Mouse (Mus musculus) layer of hippocampus, adult 18-20 months (tissue): ENCODE data around the gene 3110082I17Rik. TPM values are rescaled to one million over a fixed set of nuclear protein-coding genes. Genes with fewer than 3 reads are reported as not detected.
"Not testable (repeated sequence)": the region's sequence is repeated elsewhere in the genome, so short reads cannot be mapped to it uniquely, and the experiment has no call there.

ENCODE experiments used
- DNase-seq, 2 experiments: peaks; one replicate each; pipeline ENCODE4 v3.0.0; 2022; ENCODE audit warnings: low spot score in 2 of 2
- total RNA-seq, 2 experiments: library from RNA; stranded (reverse); gene quantifications; 2 replicates each; pipeline ENCODE4 v1.2.3; 2021

Gene 3110082I17Rik
- total RNA-seq, 2 experiments from 2014 or later = 14.6 to 15.7 TPM

DNA sequence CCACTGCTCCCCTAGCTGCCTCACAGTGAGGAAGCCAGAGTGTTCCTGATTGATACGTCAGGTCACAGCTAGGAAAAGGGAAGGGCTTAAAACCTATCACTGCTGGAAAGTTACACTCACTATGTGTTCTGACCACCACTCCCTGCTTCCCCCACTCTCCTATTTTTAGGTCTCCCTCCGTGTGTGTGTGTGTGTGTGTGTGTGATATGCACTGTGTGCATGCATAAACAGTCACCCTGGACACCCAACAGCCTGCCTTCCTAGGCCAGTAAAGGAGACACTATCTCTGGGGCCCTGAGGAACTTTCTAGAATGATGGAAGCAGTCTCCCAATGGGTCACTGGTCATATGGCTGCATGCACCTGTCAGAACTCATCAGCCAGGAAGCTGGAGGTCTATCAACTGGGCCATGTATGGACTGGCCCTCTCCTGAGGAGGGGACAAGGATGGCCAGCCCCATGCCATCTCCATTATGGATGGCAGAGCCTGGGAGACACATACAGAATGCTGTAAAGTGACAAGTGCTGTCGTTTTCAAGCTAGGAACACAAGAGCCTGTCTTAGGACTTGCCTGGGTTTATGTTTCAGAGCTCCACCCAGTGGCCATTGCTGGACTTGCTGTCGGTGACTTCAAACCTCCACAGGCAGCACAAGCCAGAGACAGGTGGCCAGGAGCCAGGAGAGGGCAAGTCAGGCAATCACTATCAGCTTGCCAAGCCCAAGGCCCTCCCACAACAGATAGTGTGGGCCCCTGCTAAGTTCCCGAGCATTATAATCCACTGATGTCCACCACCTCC lies 62.2 kb downstream of the 3110082I17Rik start:
- peak; percentile 85 to 96 for DNase-seq

DNA sequence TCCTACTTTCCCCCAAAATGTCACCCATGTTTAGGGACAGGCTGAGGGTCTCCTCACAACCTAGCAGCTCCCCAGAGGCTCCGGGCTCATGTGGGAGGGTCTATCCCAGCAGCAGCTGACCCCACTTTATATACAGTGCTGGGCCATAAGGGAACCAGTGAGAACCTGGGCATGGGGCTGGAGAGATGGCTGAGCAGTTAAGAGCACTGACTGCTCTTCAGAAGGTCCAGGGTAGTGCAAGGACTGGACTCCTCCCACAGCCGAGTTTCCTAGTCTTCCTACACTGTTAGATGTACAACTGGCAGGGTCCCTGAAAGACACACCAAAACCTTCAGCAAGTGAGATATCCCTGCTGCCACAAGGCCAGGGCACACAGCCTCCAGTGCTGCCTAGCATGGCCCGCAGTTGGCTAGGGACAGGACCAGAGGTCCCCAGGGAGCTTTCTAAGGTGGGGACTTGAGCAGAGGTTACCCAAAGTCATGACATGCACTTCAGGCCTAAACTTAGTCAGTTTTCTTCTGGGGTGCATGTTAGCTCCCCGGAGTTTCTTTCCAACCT lies 62.9 kb downstream of the 3110082I17Rik start:
- DNase-seq = no peak

DNA sequence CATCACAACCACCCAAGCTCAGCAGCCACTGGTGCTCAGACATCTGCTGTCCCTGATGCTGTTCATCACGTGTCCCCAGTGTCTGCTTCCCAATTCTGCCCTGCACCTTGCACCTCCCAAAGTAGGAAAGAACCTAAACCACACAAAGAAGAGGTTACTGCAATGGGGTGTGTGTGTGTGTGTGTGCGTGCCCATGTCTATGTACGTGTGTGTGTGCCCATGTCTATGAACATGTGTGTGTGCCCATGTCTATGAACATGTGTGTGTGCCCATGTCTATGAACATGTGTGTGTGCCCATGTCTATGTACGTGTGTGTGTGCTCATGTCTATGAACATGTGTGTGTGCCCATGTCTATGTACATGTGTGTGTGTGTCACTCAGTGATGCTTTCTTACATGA lies 64.8 kb downstream of the 3110082I17Rik start:
- no peak for DNase-seq

DNA sequence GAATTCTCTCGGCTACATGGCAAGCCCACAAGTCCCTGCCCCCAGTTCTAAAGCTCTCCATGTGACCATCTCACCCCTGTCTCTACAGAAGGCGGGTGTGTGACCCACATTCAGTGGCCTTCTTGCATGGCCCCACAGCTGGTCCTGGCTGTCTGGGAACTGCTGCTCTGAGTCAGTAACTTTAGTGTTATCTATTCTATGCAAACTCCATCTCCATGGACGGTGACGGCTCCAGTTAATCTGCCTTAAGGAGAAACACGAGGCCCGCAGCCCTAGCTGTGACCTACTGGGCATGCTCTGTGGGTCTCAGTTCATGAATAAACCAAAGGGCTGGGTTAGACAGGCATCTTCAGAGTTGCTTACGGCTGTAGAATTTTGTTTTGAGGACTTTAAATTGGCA lies 65.9 kb downstream of the 3110082I17Rik start:
- DNase-seq = no peak

DNA sequence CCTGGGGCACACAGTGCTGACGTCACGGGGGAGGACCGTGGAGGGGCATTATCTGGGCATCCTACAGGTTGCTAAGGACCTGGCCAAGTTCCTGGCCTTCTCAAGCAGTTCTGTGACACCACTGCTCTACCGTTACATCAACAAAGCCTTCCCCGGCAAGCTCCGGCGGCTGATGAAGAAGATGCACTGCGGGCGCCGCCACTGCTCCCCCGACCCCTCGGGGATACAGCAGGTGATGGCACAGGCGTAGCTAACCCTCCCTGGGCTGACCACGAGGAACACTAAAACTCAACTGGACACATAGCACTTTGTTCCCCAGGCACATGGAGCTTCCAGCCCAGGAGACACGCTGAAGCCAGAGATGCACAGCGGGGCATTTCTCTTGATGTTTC lies 67.1 kb downstream of the 3110082I17Rik start:
- DNase-seq = no peak

DNA sequence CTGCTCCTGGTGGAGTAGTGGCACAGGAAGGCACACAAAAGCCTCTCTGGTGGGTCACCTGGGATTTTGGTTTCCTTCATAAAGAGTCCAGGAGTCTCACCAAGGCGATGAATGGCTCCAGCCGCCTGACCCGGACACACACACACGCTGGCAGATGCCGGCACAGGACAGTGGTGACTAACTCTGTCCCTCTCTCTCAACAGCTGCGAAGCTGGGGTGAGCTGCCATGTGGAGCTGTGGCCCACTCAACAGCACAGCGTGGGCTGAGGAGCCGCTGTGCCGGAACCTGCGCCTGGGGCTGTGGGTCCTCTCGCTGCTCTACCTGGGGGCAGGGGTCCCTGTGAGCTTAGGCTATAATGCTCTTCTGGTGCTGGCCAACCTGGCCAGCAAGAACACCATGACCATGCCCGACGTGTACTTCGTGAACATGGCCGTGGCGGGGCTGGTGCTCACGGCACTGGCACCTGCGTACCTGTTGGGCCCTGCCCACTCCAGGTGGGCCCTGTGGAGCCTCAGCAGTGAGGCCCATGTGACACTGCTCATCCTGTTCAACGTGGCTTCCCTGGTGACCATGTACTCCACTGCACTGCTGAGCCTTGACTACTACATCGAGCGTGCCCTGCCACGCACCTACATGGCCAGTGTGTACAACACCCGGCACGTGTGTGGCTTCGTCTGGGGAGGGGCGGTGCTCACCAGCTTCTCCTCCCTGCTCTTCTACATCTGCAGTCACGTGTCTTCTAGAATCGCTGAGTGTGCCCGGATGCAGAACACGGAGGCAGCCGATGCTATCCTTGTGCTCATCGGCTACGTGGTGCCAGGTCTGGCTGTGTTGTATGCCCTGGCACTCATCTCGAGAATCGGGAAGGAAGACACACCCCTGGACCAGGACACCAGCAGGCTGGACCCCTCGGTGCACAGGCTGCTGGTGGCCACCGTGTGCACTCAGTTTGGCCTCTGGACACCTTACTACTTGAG lies 67.8 kb downstream of the 3110082I17Rik start:
- DNase-seq = no peak

DNA sequence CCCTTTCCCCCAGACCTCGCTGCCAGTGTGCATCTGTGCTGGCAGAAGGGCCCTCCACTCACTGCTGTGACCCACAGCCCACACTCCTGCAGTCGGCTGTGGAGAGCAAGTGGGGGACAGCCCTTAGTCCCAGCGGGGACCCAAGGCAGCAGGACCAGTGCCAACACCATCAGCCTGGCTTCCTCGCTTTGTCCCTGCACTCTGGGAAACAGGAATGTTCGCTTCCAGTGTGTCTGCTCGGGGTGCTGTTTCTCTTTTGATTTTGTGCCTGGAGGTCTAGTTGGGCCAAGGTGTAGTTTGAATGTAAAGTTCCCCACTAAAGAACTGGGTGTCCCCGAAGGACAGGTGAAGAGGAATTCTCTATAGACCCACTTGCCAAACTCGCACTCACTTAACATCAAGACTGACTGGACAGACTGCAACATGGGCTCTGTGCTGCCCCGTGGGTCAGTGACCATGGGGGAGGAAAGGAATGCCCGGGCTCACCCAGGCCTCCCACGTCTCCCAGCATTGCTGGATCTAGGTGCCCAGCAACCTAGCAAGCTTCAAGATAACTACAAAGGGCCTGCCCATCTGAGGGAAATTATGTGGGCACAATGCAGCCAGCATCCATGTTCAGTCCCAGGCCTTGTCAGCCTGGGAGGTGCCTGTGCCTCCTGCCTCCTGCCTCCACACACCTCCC lies 68.9 kb downstream of the 3110082I17Rik start:
- DNase-seq = no peak

DNA sequence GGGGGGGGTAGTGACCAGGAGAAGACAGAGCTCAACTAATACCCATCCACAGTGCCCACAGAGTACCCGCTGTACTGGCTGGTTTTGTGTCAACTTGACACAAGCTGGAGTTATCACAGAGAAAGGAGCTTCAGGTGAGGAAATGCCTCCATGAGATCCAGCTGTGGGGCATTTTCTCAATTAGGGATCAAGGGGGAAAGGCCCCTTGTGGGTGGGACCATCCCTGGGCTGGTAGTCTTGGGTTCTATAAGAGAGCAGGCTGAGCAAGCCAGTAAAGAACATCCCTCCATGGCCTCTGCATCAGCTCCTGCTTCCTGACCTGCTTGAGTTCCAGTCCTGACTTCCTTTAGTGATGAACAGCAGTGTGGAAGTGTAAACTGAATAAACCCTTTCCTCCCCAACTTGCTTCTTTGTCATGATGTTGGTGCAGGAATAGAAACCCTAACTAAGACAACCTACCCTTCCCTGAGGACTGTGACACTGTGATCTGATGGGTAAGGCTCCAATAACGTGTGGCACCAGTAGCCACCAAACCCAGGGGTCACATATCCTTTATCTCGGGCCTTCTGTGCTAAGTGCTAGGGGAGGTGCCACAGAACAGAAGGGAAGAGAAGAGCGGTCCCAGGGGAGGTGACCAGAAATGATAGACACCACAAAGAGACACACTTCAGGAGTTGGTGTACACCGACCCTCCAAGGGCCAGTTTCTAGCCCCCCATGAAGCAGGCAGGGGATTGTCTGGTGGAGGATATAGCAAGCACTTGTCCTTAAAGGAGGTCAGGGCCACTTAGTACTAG lies 69.8 kb downstream of the 3110082I17Rik start:
- DNase-seq = not testable (repeated sequence)

DNA sequence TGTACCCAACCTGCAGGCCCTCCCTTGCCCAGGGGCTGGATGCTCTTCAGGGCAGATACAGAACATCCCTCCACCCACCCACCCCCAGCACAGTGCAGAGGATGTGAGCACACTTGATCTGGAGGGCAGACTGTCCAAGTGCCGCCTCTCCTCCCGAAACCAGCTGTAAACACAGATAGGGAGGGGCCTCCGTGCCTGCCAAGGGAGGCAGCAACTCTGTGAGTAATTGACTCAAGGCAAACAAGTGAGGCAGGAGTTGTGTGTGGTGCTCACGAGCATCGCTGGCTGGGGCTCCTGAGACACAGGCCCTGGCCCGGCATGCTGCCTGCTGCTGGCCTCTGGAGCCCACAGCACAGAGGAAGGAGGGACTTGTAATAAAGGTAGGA lies 70.7 kb downstream of the 3110082I17Rik start:
- DNase-seq = peak in 1 of 2 experiments; percentile 57

DNA sequence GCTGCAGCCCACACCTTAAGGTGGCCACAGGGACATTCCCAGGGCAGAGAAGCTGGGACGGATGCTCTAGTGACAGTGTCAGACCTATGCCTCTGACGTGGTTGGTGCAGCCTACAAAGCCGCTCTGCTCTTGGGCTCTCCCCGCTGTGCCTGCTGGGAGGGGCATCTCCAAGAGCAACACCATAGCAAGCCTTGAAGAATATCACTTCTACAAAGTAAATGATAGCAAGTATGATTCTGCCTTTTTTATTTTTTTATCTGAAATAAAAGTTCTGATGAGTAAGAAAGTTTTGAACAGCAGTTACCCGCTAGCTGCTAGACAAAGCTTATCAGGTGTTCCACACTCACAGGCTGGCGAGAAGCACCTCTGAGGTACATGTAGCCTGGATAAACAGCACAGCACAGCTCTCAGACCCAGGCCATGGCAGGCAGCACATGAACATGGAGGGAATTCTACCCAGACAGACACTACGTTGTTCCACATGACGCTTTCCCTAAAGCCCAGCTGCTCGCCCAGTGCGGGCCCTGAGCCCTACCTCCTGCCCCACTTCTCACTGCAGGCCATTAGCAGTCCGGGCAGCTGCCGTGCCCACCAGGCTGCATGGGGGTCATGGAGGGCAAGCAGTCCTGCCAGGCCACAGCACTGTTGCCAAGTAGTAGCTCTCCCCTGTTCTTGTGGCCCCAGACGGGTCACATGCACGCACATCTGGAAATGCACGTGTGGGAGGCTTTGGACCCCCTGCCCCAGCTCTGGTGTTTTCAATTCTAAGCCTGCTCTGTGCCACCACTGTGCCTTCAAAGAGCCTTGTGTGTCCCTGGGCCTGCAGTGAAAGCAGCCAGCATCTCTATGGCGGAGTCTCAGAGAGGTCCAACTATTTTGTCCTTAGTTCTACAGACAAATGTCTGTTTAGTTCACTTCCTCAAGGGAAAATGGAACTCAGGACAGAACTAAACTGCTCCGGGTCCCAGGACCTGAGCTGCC lies 71.3 kb downstream of the 3110082I17Rik start:
- DNase-seq = peak in 1 of 2 experiments; percentile 48

DNA sequence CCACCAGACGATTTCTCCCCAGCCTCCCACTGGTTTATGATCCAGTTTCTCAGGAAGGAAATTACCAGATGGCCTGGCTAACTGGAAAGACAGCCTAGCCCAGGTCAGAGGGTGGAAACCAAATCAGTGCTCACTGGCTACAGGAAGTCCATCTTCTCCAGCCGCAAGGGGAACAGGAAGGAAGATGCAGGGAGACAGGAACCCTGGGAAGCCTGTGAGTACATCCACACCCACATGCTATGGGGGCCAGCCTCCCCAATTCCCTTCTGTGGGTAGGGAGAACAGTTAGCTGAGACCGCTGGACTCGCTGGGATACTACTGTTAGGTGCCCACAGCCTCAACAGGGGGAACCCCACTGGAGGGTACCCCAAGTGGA lies 72.1 kb downstream of the 3110082I17Rik start:
- DNase-seq = no peak

DNA sequence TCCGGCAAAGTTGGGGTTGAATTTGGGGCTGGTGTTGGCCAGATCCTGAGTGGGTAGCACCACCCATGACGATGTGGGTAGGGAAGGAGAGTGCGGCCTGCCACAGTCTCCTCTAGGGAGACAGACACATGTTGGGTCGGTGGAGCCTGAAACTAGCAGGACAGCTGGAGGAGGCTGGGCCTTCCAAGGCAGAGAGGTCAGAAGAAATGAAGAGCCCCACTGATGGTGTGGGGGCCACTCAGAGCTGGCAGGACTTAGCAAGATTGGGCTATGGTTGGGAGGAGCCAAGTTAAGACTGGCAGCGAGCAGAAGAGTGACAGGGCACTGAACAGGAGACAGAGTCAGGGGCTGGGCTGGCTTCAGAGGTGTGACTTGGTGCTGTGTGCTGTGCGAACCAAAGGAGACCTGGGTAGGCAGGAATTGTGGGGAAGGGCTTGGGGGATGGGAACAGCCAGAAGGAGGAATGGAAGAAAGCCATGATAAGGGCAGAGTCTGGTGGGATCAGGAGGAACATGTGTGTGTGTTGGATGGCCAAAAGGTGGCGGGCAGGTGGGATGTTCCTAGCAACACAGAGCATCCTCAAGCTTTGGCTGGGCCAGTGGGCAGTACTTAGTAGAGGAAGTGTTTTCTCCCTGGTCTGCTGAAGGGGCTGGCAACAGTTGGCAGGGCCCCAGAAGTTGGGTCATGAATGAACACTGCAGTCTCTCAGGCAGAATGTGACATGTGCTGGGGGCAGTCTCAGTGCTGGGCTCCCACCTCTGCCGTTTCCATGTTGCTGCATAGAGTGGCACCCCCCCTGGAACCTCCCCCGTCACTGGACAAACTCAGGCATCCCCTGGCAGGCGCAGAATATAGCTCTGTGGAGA lies 72.8 kb downstream of the 3110082I17Rik start:
- DNase-seq = no peak

DNA sequence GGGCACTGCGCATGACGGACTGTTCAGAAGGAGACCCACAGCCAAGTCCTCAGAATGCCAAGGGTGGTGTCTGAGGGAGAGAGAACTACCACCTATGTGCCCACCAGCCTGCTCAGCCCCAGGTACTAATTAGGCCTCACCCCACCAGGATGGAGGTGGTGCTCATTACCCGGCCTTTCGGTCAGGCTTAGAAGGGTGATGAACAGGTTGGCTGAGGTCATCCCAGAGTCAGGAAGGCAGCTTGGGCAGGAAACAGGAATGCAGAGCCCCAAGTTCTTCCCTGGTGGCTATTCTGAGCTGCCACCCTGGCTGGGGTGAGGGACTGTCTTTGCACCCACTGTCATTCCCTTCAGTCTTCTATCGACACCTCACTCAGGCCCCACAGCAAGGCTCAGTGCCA lies 74.3 kb downstream of the 3110082I17Rik start:
- no peak for DNase-seq

DNA sequence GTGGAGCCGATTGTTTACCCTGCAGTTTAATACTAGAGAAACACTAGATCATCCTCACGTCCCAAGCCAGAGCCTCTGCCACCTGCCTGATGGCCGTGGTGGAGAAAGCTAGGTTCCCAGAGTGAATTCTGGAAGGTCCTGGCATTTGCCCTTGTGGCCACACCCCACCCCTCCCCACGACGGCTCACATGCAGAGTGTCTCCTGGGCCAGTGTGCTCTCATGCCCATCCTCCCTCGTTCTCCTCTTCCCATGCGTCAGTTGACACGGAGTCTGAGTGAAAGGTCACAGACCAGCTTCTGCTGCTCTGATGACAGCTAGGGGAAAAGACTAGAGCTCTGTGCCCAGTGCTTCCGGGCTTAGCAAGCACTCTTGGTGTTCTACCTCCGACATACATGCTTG lies 75.8 kb downstream of the 3110082I17Rik start:
- no peak for DNase-seq

DNA sequence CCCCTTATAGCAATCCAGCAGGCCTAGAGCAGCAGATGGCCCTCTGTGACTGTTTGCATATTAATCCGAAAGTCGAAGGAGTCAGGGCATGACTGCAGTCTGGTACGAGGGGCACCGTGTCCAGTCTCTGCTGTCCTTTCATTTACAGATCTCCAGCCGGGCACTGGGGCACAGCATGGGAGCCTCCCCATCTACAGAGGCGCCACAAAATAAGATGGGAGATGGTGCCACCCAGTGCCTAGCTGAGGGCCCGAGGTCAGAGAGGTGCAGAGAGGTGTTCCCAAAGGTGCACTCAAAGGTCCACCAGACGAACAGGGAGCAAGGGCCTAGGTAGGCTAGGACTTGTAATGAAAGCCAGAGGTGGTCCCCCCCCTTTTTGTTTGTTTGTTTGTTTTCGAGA lies 77.1 kb downstream of the 3110082I17Rik start:
- no peak for DNase-seq

DNA sequence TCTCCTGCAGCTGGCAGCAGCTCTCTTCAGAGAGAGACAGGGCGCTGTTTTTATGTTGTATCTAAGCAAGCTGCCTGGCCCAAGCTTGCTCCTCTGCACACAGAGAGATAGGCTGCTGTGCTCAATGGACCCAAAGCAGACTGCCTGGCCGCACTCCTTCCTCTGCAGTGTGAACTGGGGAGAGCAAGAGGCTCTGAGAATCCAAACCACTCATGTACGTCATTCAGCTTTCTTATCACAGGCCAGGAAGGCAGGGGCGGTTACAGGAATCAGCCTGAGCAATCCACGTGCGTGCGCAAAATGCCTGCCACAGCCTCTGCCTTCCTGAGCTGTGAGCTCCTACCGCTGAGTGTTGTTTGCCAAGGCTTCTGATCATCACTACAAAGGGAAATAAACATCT lies 77.6 kb downstream of the 3110082I17Rik start:
- DNase-seq = peak in 1 of 2 experiments; percentile 61

DNA sequence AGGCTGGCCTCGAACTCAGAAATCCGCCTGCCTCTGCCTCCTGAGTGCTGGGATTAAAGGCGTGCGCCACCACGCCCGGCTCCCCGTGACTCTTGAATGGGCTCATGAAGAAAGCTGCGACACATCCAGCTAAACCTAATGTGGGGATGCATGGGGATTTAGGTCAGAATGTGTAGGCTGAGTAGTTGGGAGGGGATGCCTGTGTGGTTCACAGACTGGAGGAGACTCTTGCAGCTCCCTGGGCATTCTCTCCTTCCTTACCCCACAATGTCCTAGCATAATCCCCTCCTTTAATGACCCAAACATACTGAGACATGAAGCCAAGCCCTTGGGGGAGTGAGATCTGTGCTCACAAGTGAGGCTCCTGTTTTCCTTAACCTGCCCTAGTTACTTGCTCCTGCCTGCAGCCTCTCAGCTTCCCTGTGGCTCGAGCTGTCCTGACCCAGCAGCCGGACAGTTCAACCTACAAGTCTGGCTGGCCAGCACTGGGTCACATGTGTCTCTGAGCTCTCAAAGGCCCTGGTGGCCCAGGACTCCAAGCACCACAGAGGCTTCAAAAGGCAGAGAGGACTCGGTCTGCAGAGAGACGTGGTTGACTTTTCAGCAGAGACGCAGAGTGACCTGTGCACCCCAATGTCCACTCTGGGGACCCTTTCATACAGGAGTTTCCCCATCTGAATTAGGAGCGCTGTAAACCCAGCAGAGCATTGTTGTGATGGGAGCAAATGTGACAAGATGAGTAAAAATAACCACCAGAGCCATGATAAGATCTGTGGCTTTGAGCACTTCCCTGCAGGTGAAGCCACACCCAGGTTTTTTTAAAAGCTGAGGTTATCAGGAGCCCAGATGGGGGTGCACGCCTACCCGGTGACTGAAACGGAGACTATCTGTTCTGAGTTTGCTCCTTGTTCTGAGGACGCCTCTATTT lies 78.5 kb downstream of the 3110082I17Rik start:
- no peak for DNase-seq
